Mouse (Mus musculus) heart, embryonic 13.5 days (tissue): ENCODE measurements around the gene Fam120b. TPM values are rescaled to one million over a fixed set of nuclear protein-coding genes. Genes with fewer than 3 reads are reported as not detected.

ENCODE experiments used
- ATAC-seq: fragments of 200-750 bp; cut with Nextera tagmentation; 2 replicates; pipeline ENCODE4 v1.8.0; 2017; ENCODE audit warnings: moderate TSS enrichment; ENCODE audit not compliant: insufficient number of reproducible peaks, low FRiP score, low TSS enrichment; ENCODE audit errors: extremely low read depth
- H3K27ac ChIP-seq: fragments of 300-500 bp; sonication (generic); replicated peaks from 2 replicates; pipeline ENCODE4 v1.5.1; 2015; ENCODE audit warnings: moderate library complexity, mild to moderate bottlenecking, inconsistent platforms
- H3K27me3 ChIP-seq: fragments of 300-500 bp; sonication (generic); replicated peaks from 2 replicates; pipeline ENCODE4 v1.6.1; 2015; ENCODE audit warnings: mild to moderate bottlenecking, inconsistent platforms
- H3K36me3 ChIP-seq: fragments of 300-500 bp; sonication (generic); 2 replicates; pipeline ENCODE4 v1.6.1; 2015; ENCODE audit warnings: mild to moderate bottlenecking, inconsistent platforms
- H3K4me1 ChIP-seq: fragments of 300-500 bp; sonication (generic); 2 replicates; pipeline ENCODE4 v1.6.1; 2015; ENCODE audit warnings: inconsistent platforms
- H3K4me2 ChIP-seq: fragments of 300-500 bp; sonication (generic); 2 replicates; pipeline ENCODE4 v1.6.1; 2015; ENCODE audit warnings: inconsistent platforms, mild to moderate bottlenecking, moderate library complexity
- H3K4me3 ChIP-seq: fragments of 300-500 bp; sonication (generic); 2 replicates; pipeline ENCODE4 v1.5.1; 2015; ENCODE audit warnings: moderate library complexity, mild to moderate bottlenecking, inconsistent platforms
- H3K9ac ChIP-seq: fragments of 300-500 bp; sonication (generic); 2 replicates; pipeline ENCODE4 v1.6.1; 2015; ENCODE audit warnings: inconsistent platforms, mild to moderate bottlenecking, moderate library complexity
- H3K9me3 ChIP-seq: fragments of 300-500 bp; sonication (generic); 2 replicates; pipeline ENCODE4 v1.6.1; 2016; ENCODE audit warnings: inconsistent platforms
- WGBS: fragments of 180-500 bp; shearing (Covaris S2); methylation state at CpG from one replicate; pipeline ENCODE4 v1.1.7; 2015; ENCODE audit warnings: mixed read lengths; 5-methylcytosine and 5-hydroxymethylcytosine counted together
- polyA plus RNA-seq: library from polyadenylated mRNA; unstranded; fragments of >200 nt; fragmentation: Nextera tagmentation; extraction: Ambion mirVana; gene quantifications from 2 replicates; pipeline ENCODE4 v1.2.1, GENCODE M21; 2015

Gene Fam120b
- polyA plus RNA-seq, 1 experiment from 2014 or later: 15.2 TPM

DNA sequence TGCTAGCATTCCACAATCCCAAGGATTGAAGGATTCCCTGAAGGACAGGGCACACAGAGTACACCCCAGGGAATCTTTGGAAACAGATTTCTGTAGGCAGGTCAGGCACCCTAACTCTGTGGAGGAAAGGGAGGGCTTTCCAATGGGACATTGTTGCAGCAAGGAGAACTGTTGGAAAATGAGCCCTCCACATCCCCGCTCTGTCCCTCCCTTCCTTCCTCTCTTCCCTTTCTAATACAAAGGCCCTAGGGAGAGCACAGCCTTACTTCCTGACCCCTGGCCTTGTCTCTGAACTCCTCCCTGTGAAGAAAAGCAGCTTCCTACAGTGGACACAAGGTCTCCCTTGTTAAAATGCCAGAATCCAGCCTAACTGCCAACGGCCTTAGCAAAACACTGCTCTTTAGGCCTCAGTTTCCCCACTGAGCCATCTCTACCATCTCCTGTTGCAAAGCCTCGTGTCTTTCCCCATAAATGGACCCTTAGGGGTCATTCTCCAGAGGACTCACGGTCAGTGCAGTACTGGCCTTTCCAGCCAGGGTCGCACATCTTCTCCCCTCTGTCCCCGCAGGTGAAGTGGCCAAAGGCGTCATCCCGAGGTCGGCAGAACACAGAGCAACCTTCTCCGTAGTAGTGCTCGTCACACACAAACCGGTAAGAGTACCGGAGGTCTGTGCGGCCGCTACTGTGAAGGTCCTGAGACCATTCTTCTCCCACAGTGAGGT is 22.9 kb upstream of the Fam120b start:
- H3K4me1 ChIP-seq: peaks cover 40% of the 10 kb centered on the region
- H3K9me3 ChIP-seq: no peaks in the 10 kb centered on the region
- H3K27ac ChIP-seq: peak overlapping the region; percentile 50
- H3K4me2 ChIP-seq: peak overlapping the region; percentile 99
- H3K4me3 ChIP-seq: peak overlapping the region; percentile 72
- 0 out of 2 replicates have a peak overlapping the region, but pooled peaks have one; percentile 37 for H3K9ac ChIP-seq
- peaks cover 82% of the 10 kb centered on the region for H3K27me3 ChIP-seq
- WGBS: 56% methylated on average over 15 of the region's 15 CpGs
- no peak for ATAC-seq
- H3K36me3 ChIP-seq: peaks cover 14% of the 10 kb centered on the region

DNA sequence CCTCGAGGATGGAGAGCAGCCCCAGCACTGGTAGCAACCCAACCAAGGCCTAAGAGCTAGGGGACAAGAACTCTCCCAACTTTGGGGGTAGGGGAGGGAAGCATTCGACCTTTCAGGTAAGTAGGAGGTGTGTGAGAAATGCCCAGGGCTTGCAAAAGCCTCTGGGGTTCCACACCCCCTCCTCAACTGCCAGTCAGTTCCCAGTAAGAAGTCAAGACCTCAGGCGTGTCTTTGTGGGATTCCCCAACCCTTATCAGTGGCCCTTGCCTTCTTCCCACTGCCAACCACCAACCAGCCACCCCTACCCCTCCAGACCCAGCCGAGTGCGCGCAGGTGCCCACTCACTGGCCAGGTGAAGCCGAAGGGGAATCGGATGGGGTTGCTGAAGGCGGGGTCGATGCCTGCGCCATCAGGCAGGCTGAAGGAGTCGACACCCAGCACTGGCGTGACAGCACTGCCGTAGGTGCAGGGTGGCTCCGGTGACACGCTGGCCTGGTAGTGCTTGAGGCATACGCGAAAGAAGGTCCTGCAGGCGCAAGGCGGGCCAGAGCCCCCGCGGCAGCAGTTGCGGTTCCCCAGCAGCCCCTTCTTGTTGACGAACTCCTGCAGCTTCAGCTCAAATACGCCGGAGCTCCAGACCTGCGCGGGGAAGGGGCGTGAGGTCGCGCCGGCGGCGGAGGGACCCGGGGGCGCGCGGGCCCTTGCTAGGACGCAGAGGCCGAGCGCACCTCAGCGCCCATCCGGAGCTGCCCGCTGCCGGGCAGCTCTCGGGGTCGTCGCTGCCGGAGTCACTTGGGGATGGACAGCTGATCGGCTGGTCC is 21.5 kb upstream of the Fam120b start:
- Histone ChIP-seq H3K4me2 (peak overlapping the region; percentile 99), H3K27me3 (peaks cover 91% of the 10 kb centered on the region), H3K27ac (peak overlapping the region; percentile 54), H3K9me3 (no peaks in the 10 kb centered on the region), H3K9ac (peak overlapping the region; percentile 84), H3K36me3 (0 out of 2 replicates have a peak, but pooled peaks cover 7% of the 10 kb centered on the region), H3K4me3 (peak overlapping the region; percentile 72), H3K4me1 (peaks cover 40% of the 10 kb centered on the region)
- 2% methylated on average over 49 of the region's 50 CpGs for WGBS
- no peak for ATAC-seq

DNA sequence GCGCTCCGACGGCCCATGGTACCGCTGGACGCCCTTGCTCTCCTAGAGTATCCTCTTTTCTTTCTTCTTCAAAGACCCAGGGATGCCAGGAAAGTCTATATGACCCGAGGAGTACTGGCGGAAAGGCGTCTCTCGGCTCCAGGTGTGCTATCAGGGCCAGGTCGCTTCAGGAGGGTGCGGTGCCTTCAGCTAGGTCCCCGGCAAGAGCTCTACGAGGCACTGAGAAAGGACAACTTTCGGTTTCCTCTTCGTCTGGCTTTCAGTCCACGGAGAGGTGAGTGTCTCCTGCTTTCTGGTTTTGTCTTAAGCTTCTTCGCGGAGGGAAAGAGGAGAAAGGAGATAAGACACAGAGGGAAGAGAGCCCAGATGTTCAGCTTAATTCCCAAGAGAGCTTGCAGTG is 20.8 kb upstream of the Fam120b start:
- WGBS: under 1% methylated on average over 18 of the region's 18 CpGs
- Histone ChIP-seq H3K27ac (peak overlapping the region; percentile 54), H3K4me3 (peak overlapping the region; percentile 72), H3K4me1 (peaks cover 43% of the 10 kb centered on the region), H3K9ac (peak overlapping the region; percentile 84), H3K4me2 (peak overlapping the region; percentile 99), H3K27me3 (peaks cover 93% of the 10 kb centered on the region), H3K36me3 (0 out of 2 replicates have a peak, but pooled peaks cover 5% of the 10 kb centered on the region), H3K9me3 (no peaks in the 10 kb centered on the region)
- ATAC-seq: no peak

DNA sequence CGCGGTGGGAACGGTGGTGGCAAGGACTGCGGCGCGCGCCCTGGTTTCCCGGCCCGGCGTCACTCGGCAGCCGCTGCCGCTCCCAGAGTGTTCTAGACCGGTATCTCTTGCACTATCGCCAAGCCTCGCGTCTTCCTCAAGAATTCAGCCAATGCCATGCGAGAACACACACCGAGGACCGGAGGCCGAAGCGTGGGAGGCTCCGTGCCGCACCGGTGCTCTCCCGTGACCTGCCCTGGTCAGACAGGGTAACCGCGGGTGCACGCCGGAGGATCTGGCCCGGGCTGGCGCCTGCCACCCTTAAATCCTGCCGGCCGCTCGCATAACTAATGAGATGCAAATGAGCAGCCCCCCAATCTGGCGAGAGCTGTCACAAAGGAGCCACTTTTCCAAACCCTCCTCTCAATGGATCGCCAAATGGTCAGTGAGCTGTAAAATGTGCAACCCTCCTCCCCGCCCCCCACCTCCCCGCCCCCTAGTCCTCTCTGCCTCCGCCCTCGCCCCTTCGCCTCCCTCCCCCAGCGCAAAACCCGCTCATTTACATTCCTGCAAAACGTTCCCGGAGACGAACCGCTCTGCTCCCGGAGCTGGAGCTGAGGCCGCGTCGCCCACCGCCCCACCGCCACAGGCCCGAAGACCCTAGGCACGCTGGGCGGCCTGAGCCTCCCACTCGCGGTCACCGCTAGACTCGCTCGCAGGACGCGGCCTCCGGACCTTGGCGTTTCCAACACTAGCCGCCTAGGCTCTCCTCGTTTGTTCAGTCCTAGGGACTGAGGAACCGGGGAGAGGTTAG is 20.1 kb upstream of the Fam120b start:
- under 1% methylated on average over 67 of the region's 69 CpGs for WGBS
- Histone ChIP-seq H3K27ac (peak overlapping the region; percentile 66), H3K27me3 (peaks cover 93% of the 10 kb centered on the region), H3K9me3 (no peaks in the 10 kb centered on the region), H3K9ac (peak overlapping the region; percentile 84), H3K4me1 (peaks cover 49% of the 10 kb centered on the region), H3K4me2 (peak overlapping the region; percentile 99), H3K36me3 (no peaks in the 10 kb centered on the region), H3K4me3 (peak overlapping the region; percentile 72)
- ATAC-seq: peak; percentile 31; the same call in 1 of the 2 replicates

DNA sequence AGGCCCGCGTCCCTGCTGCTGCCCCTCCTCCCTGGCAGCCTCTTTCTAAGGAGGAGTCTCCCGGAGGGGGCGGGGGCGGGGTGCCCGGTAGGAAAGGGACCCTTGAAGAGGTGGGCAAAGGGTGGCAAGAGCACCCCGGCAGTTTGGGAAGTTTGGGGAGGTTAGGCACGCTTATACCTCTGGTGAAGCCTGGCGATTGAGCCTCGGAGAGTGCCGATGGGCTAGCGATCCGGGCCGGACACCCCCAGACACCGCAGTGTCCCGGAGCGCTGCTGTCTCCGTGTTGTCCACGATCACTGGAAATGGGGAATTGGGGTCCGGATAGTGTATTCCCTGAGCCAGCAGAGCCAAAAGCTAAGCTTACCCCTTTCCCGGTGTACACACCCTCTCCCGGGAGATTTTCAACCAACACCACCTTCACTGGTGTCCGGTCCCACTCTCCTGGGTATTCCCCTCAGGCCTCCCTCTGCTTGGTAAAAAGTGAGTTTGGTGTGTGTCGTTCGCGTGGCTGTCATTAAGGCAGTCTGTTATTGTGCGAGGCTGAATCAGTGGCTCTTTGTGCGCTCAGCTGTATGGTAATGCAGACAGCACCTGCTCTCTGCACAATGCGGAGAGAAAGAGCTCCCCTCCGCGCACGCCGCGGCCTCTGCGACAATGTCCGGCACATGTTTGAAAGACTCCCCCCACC is 19.4 kb upstream of the Fam120b start, which contains the start of gene Dll1:
Gene Dll1, minus strand, starts transcription at position 379 of the 688 bp plus-strand sequence.
- Histone ChIP-seq H3K9me3 (no peaks in the 10 kb centered on the region), H3K9ac (peak within 1 kb of the TSS; percentile 84), H3K4me1 (peaks cover 52% of the 10 kb centered on the region), H3K36me3 (no peaks in the 10 kb centered on the region), H3K27me3 (peaks cover 96% of the 10 kb centered on the region), H3K4me3 (peak within 1 kb of the TSS; percentile 72), H3K4me2 (peak within 1 kb of the TSS; percentile 99), H3K27ac (peak within 1 kb of the TSS; percentile 66)
- ATAC-seq: no peak
- under 1% methylated on average over 36 of the region's 36 CpGs for WGBS

DNA sequence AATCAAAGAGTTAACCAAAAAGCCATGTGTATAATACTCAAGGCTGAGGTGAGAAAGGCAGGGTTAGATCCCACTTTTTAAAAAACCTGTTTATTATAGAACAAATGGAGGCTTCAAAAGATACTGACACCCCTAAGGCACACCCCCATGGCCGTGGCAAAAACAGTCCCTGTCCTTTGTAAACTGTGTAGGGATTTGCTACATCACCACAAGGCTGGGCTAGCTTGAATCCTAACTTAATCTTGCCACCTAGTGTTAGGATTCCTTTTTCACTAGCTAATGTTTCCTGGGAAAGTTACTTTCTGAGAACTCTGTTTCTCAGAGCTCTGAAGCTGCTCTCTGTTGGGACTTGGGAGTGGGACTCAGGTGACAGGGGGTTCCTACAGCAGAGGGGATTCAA is 18.1 kb upstream of the Fam120b start:
- H3K36me3 ChIP-seq: no peaks in the 10 kb centered on the region
- H3K27ac ChIP-seq: no peak overlapping the region
- H3K4me1 ChIP-seq: peaks cover 40% of the 10 kb centered on the region
- no peaks in the 10 kb centered on the region for H3K9me3 ChIP-seq
- H3K9ac ChIP-seq: no peak overlapping the region
- WGBS: 0% methylated on average over 1 of the region's 1 CpGs
- ATAC-seq: no peak
- H3K4me2 ChIP-seq: peak overlapping the region; percentile 99
- H3K27me3 ChIP-seq: peaks cover 96% of the 10 kb centered on the region
- no peak overlapping the region for H3K4me3 ChIP-seq

DNA sequence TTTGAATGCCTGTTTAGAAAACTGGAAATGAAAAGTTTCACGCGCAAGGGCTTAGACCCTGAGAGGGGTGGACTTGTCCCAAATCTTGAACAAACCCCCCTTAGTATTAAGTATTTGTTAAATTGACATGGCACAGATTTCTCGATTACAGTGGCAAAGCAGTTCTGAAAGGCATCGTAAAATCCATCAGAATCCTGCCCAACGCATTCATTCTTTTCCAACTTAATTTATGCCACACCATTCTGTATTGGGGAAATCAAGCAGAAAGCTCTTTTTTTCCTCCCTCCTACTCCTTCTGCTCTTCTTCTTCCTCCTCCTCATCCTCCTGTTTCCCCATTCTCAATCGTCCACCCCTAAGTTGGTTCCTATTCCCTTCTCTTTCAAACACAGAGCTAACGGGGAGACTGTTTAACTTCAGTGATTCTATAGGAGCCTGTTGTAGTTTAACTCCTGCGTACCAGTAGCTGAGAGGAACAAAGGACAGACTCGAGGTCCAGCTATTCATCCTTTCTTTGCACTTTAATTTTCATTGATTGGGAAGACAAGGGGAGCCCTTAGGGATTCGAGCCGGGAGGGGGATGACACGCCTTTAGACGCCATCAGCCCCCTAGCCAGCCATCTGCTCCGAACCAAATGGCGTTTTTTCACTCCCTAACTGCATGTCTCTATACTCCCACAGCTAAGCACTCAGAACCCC is 17.4 kb upstream of the Fam120b start:
- WGBS: 15% methylated on average over 15 of the region's 15 CpGs
- peaks cover 96% of the 10 kb centered on the region for H3K27me3 ChIP-seq
- no peak for ATAC-seq
- H3K4me2 ChIP-seq: no peak overlapping the region
- no peak overlapping the region for H3K4me3 ChIP-seq
- peaks cover 40% of the 10 kb centered on the region for H3K4me1 ChIP-seq
- no peak overlapping the region for H3K9ac ChIP-seq
- H3K36me3 ChIP-seq: no peaks in the 10 kb centered on the region
- 0 out of 2 replicates have a peak, but pooled peaks cover 3% of the 10 kb centered on the region for H3K9me3 ChIP-seq
- no peak overlapping the region for H3K27ac ChIP-seq

DNA sequence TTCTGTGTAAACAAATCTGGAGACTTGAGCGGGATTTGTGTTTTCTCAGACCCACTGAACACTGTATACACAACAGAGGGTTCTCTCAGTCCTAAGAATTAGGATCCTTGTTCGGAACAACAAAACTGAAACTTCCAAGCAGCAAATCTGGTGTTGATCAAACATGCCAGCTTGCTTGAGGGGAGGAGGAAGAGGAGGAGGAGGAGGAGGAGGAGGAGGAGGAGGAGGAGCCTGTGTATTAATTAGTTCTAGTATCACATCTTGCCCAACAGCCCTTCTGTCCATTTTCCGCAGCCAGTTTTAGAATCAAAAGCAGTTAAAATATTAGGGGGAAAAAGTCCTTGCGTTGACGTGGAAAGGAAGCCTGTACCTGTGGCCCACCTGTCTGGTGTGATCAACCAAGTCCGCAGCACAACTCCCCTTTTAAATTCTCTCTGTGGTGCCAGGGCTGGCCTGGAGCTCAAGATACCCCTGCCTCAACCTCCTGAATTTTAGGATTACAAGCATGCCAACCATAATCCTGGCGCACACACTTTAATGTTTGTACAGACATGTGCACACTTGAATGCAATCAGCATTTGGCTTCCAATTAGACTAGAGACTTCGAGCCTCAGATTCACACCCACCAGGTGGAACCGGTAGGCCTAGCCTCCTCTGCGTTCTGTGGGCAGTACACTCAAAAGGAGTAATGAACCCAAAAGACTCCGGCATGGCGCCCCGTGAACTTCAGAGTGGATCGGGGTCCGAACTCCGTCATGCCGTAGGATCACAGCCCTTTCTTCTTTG is 16.1 kb upstream of the Fam120b start:
- Histone ChIP-seq H3K9me3 (0 out of 2 replicates have a peak, but pooled peaks cover 3% of the 10 kb centered on the region), H3K4me1 (peaks cover 33% of the 10 kb centered on the region), H3K27ac (no peak overlapping the region), H3K9ac (peak overlapping the region; percentile 76), H3K4me3 (peak overlapping the region; percentile 57), H3K4me2 (peak overlapping the region; percentile 94), H3K36me3 (no peaks in the 10 kb centered on the region), H3K27me3 (peaks cover 95% of the 10 kb centered on the region)
- no peak for ATAC-seq
- WGBS: 12% methylated on average over 17 of the region's 17 CpGs

DNA sequence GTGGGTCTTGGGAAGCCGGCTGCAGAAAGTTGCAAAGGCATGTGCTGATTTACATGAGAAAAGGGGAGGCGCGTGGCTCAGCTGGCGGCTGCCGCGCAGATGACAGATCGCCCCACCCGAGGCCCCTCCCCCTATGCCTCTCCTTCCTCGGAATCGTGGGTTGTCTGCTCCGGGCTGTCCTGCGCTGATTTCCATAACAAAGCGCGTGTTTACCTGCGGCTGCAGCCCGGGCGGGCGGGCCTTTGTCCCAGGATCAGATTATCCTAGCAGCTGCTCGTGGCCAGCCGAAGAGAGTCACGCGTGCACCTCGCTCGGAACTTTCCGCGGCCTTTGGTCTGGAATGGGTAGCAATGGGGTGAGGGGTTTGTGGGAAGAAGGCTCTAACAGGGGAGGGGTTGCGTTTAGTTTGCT is 15.4 kb upstream of the Fam120b start:
- under 1% methylated on average over 27 of the region's 27 CpGs for WGBS

More for the DNA sequence above, 15.4 kb upstream of the Fam120b start:
- Histone ChIP-seq H3K4me1 (peaks cover 30% of the 10 kb centered on the region), H3K27ac (no peak overlapping the region), H3K9me3 (0 out of 2 replicates have a peak, but pooled peaks cover 3% of the 10 kb centered on the region), H3K27me3 (peaks cover 92% of the 10 kb centered on the region), H3K9ac (peak overlapping the region; percentile 76), H3K4me2 (peak overlapping the region; percentile 94), H3K4me3 (peak overlapping the region; percentile 57), H3K36me3 (no peaks in the 10 kb centered on the region)
- ATAC-seq: no peak
